Mouse (Mus musculus): ENCODE measurements around the gene Rars.

Gene Rars

GRCm38 (mm10) chr11:35766845-35767244 is 67.5 kb downstream of the Rars start:
- no peak for DNase-seq

- DNase-seq = no peak
Measured at GRCm38 (mm10) chr11:35760627-35761003, 73.7 kb downstream of the Rars start.

- DNase-seq = no peak
Measured at GRCm38 (mm10) chr11:35760001-35760626, 74.2 kb downstream of the Rars start.
